In the genomic region with DNA sequence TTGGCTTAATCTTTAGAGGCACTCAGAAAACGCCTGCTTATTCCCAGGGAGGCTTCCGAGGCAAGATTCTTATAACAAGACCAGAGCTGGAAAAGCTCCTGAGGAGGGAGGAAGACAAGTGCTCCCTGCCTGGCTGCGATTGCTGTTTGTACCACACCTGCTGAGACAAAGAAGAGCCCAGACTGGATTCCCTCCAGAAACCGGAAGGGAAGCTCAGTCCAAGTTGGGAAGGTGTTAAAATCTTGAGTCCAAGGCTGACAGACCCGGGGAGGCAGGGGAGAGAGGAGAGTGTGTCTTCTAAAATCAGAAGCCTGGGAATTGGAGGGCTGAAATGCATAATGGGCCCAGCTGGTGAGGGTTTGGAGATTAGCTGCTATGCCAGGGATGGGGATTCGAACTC, we compare ENCODE assay signal across 19 mouse cellular contexts. TPM values are rescaled to one million over a fixed set of nuclear protein-coding genes. Genes with fewer than 3 reads are reported as not detected.
DNase-seq lines count a peak whose midpoint lies in the region; ATAC-seq and TF ChIP-seq lines count a peak whose summit lies in the region.
"Had no signal": no experiment of that assay in that cellular context is flagged by ENCODE, and none has a peak within 500 bp of the region (broad histone marks: within the 10 kb centered on the region; RNA-seq: fewer than 3 reads in every experiment).

No protein-coding gene starts in this region.

- H3K9me3 ChIP-seq in forebrain, postnatal 0 days (ENCODE audit: low read length), result no peaks in the 10 kb centered on the region
- no peaks in the 10 kb centered on the region for H3K9me3 ChIP-seq in forebrain, embryonic 11.5 days (ENCODE audit: control insufficient read depth, low read length)
- no peaks in the 10 kb centered on the region for H3K9me3 ChIP-seq in hindbrain, postnatal 0 days (ENCODE audit: low read length)
- H3K9me3 ChIP-seq: G1E; heart, embryonic 10.5 days; megakaryocyte, embryonic 14.5 days had no signal

- WGBS in forebrain, postnatal 0 days, result 30% methylated on average over 6 of the region's 6 CpGs
- WGBS in forebrain, embryonic 11.5 days, result 46% methylated on average over 6 of the region's 6 CpGs
- WGBS in hindbrain, postnatal 0 days, result 29% methylated on average over 6 of the region's 6 CpGs

- H3K4me1 ChIP-seq in forebrain, postnatal 0 days (ENCODE audit: insufficient read depth), result no peaks in the 10 kb centered on the region
- H3K4me1 ChIP-seq in forebrain, embryonic 11.5 days (replicated peaks; ENCODE audit: control insufficient read depth, insufficient read depth, low read length), result no peaks in the 10 kb centered on the region
- H3K4me1 ChIP-seq in hindbrain, postnatal 0 days (ENCODE audit: insufficient read depth, low read length), result peaks cover 4% of the 10 kb centered on the region
- H3K4me1 ChIP-seq: heart, embryonic 10.5 days; megakaryocyte, embryonic 14.5 days had no signal

- peak; percentile 34 for ATAC-seq in forebrain, postnatal 0 days
- ATAC-seq in forebrain, embryonic 11.5 days (replicated peaks; ENCODE audit: low FRiP score), result no peak
- ATAC-seq in hindbrain, postnatal 0 days, result 0 out of 2 replicates have a peak, but pooled peaks have one; percentile 24

- no peak overlapping the region for H3K9ac ChIP-seq in forebrain, postnatal 0 days
- no peak overlapping the region for H3K9ac ChIP-seq in forebrain, embryonic 11.5 days (ENCODE audit: low read length)
- H3K9ac ChIP-seq in hindbrain, postnatal 0 days (replicated peaks; ENCODE audit: low read length), result 0 out of 2 replicates have a peak overlapping the region, but pooled peaks have one; percentile 24

- H3K36me3 ChIP-seq in forebrain, postnatal 0 days (ENCODE audit: insufficient read depth), result no peaks in the 10 kb centered on the region
- no peaks in the 10 kb centered on the region for H3K36me3 ChIP-seq in forebrain, embryonic 11.5 days (ENCODE audit: control insufficient read depth, insufficient read depth, low read length)
- H3K36me3 ChIP-seq in hindbrain, postnatal 0 days (ENCODE audit: insufficient read depth, low read length), result no peaks in the 10 kb centered on the region
- H3K36me3 ChIP-seq: G1E; heart, embryonic 10.5 days had no signal

- H3K4me3 ChIP-seq in forebrain, postnatal 0 days (ENCODE audit: low read depth, low read length), result no peak overlapping the region
- H3K4me3 ChIP-seq in forebrain, embryonic 11.5 days (ENCODE audit: low read depth, low read length), result no peak overlapping the region
- no peak overlapping the region for H3K4me3 ChIP-seq in hindbrain, postnatal 0 days (ENCODE audit: low read length)
- H3K4me3 ChIP-seq: erythroblast, embryonic 14.5 days; gastrocnemius, adult 2 months; heart, embryonic 10.5 days; megakaryocyte, embryonic 14.5 days had no signal

- no peaks in the 10 kb centered on the region for H3K27me3 ChIP-seq in forebrain, postnatal 0 days (ENCODE audit: insufficient read depth, low read length)
- no peaks in the 10 kb centered on the region for H3K27me3 ChIP-seq in forebrain, embryonic 11.5 days (ENCODE audit: control insufficient read depth, insufficient read depth, low read length)
- no peaks in the 10 kb centered on the region for H3K27me3 ChIP-seq in hindbrain, postnatal 0 days (ENCODE audit: insufficient read depth, low read length)

- no peak for TF ChIP-seq CTCF in forebrain, postnatal 0 days (IDR thresholded peaks at IDR 0.05; ENCODE audit: low read depth)
- no peak for TF ChIP-seq CTCF in hindbrain, postnatal 0 days (IDR thresholded peaks at IDR 0.05; ENCODE audit: low read depth)

- H3K27ac ChIP-seq in forebrain, postnatal 0 days (ENCODE audit: low read depth, low read length), result peak overlapping the region; percentile 40; the same call in 1 of the 2 replicates
- no peak overlapping the region for H3K27ac ChIP-seq in forebrain, embryonic 11.5 days (ENCODE audit: low read depth, low read length)
- H3K27ac ChIP-seq in hindbrain, postnatal 0 days, result peak overlapping the region; percentile 62
- H3K27ac ChIP-seq: gastrocnemius, adult 2 months; heart, embryonic 10.5 days; kidney, postnatal 0 days had no signal

- DNase-seq in forebrain, postnatal 0 days, result peak; percentile 64
- no peak for DNase-seq in forebrain, embryonic 11.5 days (ENCODE audit: low spot score)
- DNase-seq in R1 (ENCODE audit: low read depth, low spot score), result peak; percentile 85
- DNase-seq in cerebellum, adult 9-10 months, result peak; percentile 76
- DNase-seq in hindbrain, postnatal 0 days (ENCODE audit: low spot score), result peak; percentile 40
- no peak for DNase-seq in kidney, adult 8-10 months
- no peak for DNase-seq in kidney, postnatal 36 days
- DNase-seq in heart, adult 11 months, result no peak
- DNase-seq: B cell, adult 2 months; embryo, embryonic 11 days; gastrocnemius, adult 2 months; lung, adult 2 months; thymus, postnatal 4 days had no signal

- no peak overlapping the region for H3K4me2 ChIP-seq in forebrain, postnatal 0 days (ENCODE audit: low read depth)
- H3K4me2 ChIP-seq in forebrain, embryonic 11.5 days (ENCODE audit: low read depth, low read length, severe bottlenecking), result no peak overlapping the region
- H3K4me2 ChIP-seq in hindbrain, postnatal 0 days (ENCODE audit: low read depth, low read length), result no peak overlapping the region

RNA-seq across cellular contexts. Expression of a gene that starts 55.5 kb away (rescaled TPM):
- total RNA-seq in forebrain, postnatal 0 days (2014; rRNA removed), result 9.8 and 13.6 TPM in 2 replicates
- 6.8 and 10.1 TPM in 2 replicates for polyA plus RNA-seq in forebrain, postnatal 0 days (2015; fragmentation: Nextera tagmentation; extraction: Ambion mirVana)
- 0.56 and 0.75 TPM in 2 replicates for polyA plus RNA-seq in forebrain, embryonic 11.5 days (2014; fragmentation: Nextera tagmentation; extraction: Ambion mirVana)
- 22.5 and 24.4 TPM in 2 replicates for total RNA-seq in hindbrain, postnatal 0 days (2014; rRNA removed)
- 19.8 and 21.6 TPM in 2 replicates for polyA plus RNA-seq in hindbrain, postnatal 0 days (2015; fragmentation: Nextera tagmentation; extraction: Ambion mirVana)
- total RNA-seq: gastrocnemius, adult 2 months; hematopoietic stem cell, adult 5-6 weeks had no signal
- polyA plus RNA-seq: erythroblast, embryonic 14.5 days; G1E; heart, embryonic 10.5 days; kidney, postnatal 0 days; lung, adult 2 months had no signal

Comparison
In these comparisons a context has a peak if more than half of its experiments do, and no peak if none do; other contexts are left out.
1. DNase-seq: peak in forebrain, postnatal 0 days (single experiment), R1 (single experiment), cerebellum, adult 9-10 months (single experiment) and hindbrain, postnatal 0 days (single experiment); none in forebrain, embryonic 11.5 days (single experiment), kidney, adult 8-10 months (0 of 2), kidney, postnatal 36 days (0 of 2) and heart, adult 11 months (single experiment).